Mouse (Mus musculus): ENCODE results near the gene Rtp2. TPM values are rescaled to one million over a fixed set of nuclear protein-coding genes. Genes with fewer than 3 reads are reported as not detected.

Gene Rtp2
- not detected in 2 replicates for polyA plus RNA-seq (2014; fragmentation: Nextera tagmentation; extraction: Ambion mirVana)

- no peaks in the 10 kb centered on the region for H3K27me3 ChIP-seq (ENCODE audit: insufficient read depth, low read length)
- ATAC-seq (ENCODE audit: insufficient read depth) (no peak), DNase-seq (no peak)
- H3K27ac ChIP-seq (ENCODE audit: low read depth), result no peak within 1 kb of the TSS
- H3K9me3 ChIP-seq (ENCODE audit: low read depth, low read length), result no peaks in the 10 kb centered on the region
- H3K36me3 ChIP-seq (ENCODE audit: insufficient read depth), result no peaks in the 10 kb centered on the region
- no peaks in the 10 kb centered on the region for H3K4me1 ChIP-seq (ENCODE audit: insufficient read depth)
- no peak within 1 kb of the TSS for H3K4me3 ChIP-seq (ENCODE audit: low read depth, low read length)
- no peak within 1 kb of the TSS for H3K9ac ChIP-seq
- no peak for TF ChIP-seq CTCF (IDR thresholded peaks at IDR 0.05; ENCODE audit: low read depth)
- no peak within 1 kb of the TSS for H3K4me2 ChIP-seq
- WGBS, result 76% methylated on average over 11 of the region's 11 CpGs
Observed at GRCm38 (mm10) chr16:23932294-23932693, at the start of gene Rtp2. Rtp2 (minus strand) TSS chr16:23932394.

DNA sequence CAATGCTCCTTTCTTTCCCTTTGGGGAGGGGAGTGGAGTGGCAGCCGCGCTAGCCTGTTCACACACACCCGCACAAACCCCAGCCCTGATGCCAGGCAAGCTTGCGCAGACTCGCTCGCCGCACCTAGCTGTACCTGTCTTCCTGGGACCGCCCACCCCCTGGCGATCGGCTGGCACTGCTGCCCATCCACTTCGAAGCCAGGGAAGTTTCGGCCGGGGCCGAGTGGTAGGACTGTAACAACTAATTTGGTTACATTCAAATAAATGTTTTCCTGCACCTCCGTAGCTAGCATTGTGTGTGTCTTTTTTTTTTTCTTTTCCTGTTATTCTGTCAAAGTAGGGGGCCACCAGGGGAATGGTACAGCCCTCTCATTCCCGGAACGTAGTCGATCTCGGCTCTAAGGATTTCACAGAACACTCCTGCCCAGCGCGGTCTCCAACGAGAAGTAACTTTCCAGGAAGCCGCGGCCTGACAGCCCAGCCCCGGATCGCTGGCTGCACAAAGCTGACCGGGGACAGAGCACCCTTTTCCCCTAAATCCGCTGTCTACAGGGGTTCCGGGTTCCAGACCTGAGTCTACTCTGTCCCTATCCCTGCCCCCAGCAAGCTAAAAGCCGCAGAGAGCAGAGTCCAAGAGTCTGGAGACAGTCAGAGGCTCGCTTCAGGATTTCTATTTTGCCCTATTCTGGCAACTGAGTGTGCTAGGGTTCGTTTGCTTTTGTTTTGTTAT lies 49.0 kb upstream of the Rtp2 start:
- Histone ChIP-seq H3K27me3 (ENCODE audit: insufficient read depth, low read length) (peaks cover 36% of the 10 kb centered on the region), H3K27ac (ENCODE audit: low read depth) (no peak overlapping the region), H3K9me3 (ENCODE audit: low read depth, low read length) (no peaks in the 10 kb centered on the region), H3K4me1 (ENCODE audit: insufficient read depth) (peaks cover 4% of the 10 kb centered on the region; the same call in 1 of the 2 replicates), H3K4me3 (ENCODE audit: low read depth, low read length) (peak overlapping the region; percentile 40), H3K4me2 (peak overlapping the region; percentile 93), H3K36me3 (ENCODE audit: insufficient read depth) (no peaks in the 10 kb centered on the region), H3K9ac (peak overlapping the region; percentile 49)
- TF ChIP-seq CTCF (IDR thresholded peaks at IDR 0.05; ENCODE audit: low read depth), result no peak
- 2% methylated on average over 32 of the region's 32 CpGs for WGBS
- DNase-seq (peak; percentile 65), ATAC-seq (ENCODE audit: insufficient read depth) (no peak)

GRCm38 (mm10) chr16:23980201-23980870 lies 48.1 kb upstream of the Rtp2 start:
- WGBS, result 8% methylated on average over 11 of the region's 11 CpGs
- Histone ChIP-seq H3K36me3 (ENCODE audit: insufficient read depth) (no peaks in the 10 kb centered on the region), H3K9me3 (ENCODE audit: low read depth, low read length) (no peaks in the 10 kb centered on the region), H3K9ac (no peak overlapping the region; the same call in 1 of the 2 replicates), H3K4me3 (ENCODE audit: low read depth, low read length) (peak overlapping the region; percentile 40), H3K4me1 (ENCODE audit: insufficient read depth) (peaks cover 4% of the 10 kb centered on the region; the same call in 1 of the 2 replicates), H3K27me3 (ENCODE audit: insufficient read depth, low read length) (peaks cover 29% of the 10 kb centered on the region), H3K27ac (ENCODE audit: low read depth) (no peak overlapping the region), H3K4me2 (peak overlapping the region; percentile 93)
- no peak for TF ChIP-seq CTCF (IDR thresholded peaks at IDR 0.05; ENCODE audit: low read depth)
- ATAC-seq (ENCODE audit: insufficient read depth) (no peak), DNase-seq (no peak)

DNA sequence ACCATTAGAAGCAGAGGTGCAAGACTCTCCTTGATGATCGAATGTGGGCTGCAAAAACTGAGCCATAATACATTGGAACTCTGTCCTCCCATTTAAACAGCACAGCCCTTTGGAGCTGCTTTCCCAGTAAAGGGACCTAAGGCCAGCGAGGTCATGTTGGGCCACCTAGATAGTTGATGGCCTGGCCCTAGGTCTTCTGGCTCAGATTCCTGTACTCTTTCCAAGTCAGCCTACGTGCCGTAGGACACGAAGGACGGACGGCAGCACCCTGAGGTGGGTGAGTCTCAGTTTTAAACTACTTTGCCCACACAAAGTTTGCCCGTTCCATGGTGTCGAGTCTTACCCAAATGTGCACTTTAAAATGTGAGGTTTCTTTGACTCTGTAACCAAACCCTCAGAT lies 47.3 kb upstream of the Rtp2 start:
- 87% methylated on average over 9 of the region's 9 CpGs for WGBS
- no peak for TF ChIP-seq CTCF (IDR thresholded peaks at IDR 0.05; ENCODE audit: low read depth)
- no peak for ATAC-seq (ENCODE audit: insufficient read depth)

GRCm38 (mm10) chr16:23978495-23978894 lies 46.3 kb upstream of the Rtp2 start:
- WGBS, result 75% methylated on average over 4 of the region's 4 CpGs
- no peak overlapping the region for H3K9ac ChIP-seq

More for the DNA sequence above, 47.3 kb upstream of the Rtp2 start:
- no peak overlapping the region for H3K4me2 ChIP-seq
- H3K9me3 ChIP-seq (ENCODE audit: low read depth, low read length), result no peaks in the 10 kb centered on the region
- no peaks in the 10 kb centered on the region for H3K36me3 ChIP-seq (ENCODE audit: insufficient read depth)
- H3K27me3 ChIP-seq (ENCODE audit: insufficient read depth, low read length), result peaks cover 29% of the 10 kb centered on the region
- H3K4me3 ChIP-seq (ENCODE audit: low read depth, low read length), result no peak overlapping the region
- H3K27ac ChIP-seq (ENCODE audit: low read depth), result no peak overlapping the region
- no peak overlapping the region for H3K9ac ChIP-seq
- DNase-seq, result no peak
- no peaks in the 10 kb centered on the region for H3K4me1 ChIP-seq (ENCODE audit: insufficient read depth)

DNA sequence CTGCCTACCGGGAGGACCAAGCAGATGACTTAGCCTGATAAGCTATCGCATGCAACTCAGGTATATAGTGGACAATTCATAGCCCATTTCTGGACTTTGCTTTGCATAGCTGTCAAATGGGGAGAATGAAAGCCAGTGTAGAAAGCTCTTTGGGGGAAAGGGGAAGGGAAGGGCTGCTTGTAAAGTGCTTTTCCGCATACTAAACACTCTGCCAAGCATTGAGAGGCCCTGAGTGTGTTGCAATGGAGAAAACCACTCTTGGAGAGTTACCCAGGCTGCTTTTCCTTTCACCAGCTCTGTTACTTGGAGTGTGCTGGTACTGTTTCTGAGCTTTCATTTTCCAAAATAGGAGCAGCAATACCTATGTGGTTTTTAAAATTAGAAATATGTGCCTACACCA lies 45.5 kb upstream of the Rtp2 start:
- H3K27ac ChIP-seq (ENCODE audit: low read depth), result no peak overlapping the region
- H3K27me3 ChIP-seq (ENCODE audit: insufficient read depth, low read length), result peaks cover 29% of the 10 kb centered on the region
- 0 out of 2 replicates have a peak, but pooled peaks cover 2% of the 10 kb centered on the region for H3K36me3 ChIP-seq (ENCODE audit: insufficient read depth)
- H3K9me3 ChIP-seq (ENCODE audit: low read depth, low read length), result no peaks in the 10 kb centered on the region
- TF ChIP-seq CTCF (IDR thresholded peaks at IDR 0.05; ENCODE audit: low read depth), result no peak
- no peak overlapping the region for H3K9ac ChIP-seq
- WGBS, result 81% methylated on average over 3 of the region's 3 CpGs
- DNase-seq, result no peak
- H3K4me3 ChIP-seq (ENCODE audit: low read depth, low read length), result no peak overlapping the region
- no peak overlapping the region for H3K4me2 ChIP-seq
- ATAC-seq (ENCODE audit: insufficient read depth), result no peak
- H3K4me1 ChIP-seq (ENCODE audit: insufficient read depth), result no peaks in the 10 kb centered on the region

More at GRCm38 (mm10) chr16:23978495-23978894, 46.3 kb upstream of the Rtp2 start:
- no peak for TF ChIP-seq CTCF (IDR thresholded peaks at IDR 0.05; ENCODE audit: low read depth)
- ATAC-seq (ENCODE audit: insufficient read depth), result no peak
- Histone ChIP-seq H3K36me3 (ENCODE audit: insufficient read depth) (0 out of 2 replicates have a peak, but pooled peaks cover 2% of the 10 kb centered on the region), H3K4me1 (ENCODE audit: insufficient read depth) (no peaks in the 10 kb centered on the region), H3K27me3 (ENCODE audit: insufficient read depth, low read length) (peaks cover 29% of the 10 kb centered on the region), H3K9me3 (ENCODE audit: low read depth, low read length) (no peaks in the 10 kb centered on the region), H3K4me2 (no peak overlapping the region), H3K4me3 (ENCODE audit: low read depth, low read length) (no peak overlapping the region), H3K27ac (ENCODE audit: low read depth) (no peak overlapping the region)
- DNase-seq, result no peak

DNA sequence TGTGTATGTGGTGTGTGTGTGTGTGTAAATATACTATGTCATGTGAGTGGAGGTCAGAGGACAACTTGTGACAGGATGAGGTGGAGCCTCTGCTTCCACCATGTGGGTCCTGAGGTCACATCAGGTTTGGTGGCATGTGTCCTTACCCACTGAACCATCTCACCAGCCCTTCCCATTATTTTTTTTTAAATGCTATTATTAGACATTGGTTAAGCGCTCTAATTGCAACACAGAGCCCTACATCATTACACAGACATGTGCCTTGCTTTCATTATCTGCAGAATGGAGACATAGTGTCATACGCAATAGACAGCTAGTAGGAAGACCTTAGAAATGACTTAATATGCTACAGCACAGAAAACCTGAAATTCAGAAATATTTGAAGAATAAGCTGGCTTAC lies 44.0 kb upstream of the Rtp2 start:
- H3K27me3 ChIP-seq (ENCODE audit: insufficient read depth, low read length), result peaks cover 21% of the 10 kb centered on the region
- H3K4me3 ChIP-seq (ENCODE audit: low read depth, low read length), result no peak overlapping the region
- ATAC-seq (ENCODE audit: insufficient read depth) (no peak), DNase-seq (no peak)
- H3K4me2 ChIP-seq, result no peak overlapping the region
- no peak overlapping the region for H3K27ac ChIP-seq (ENCODE audit: low read depth)
- WGBS, result 96% methylated on average over 2 of the region's 2 CpGs
- no peaks in the 10 kb centered on the region for H3K9me3 ChIP-seq (ENCODE audit: low read depth, low read length)
- TF ChIP-seq CTCF (IDR thresholded peaks at IDR 0.05; ENCODE audit: low read depth), result no peak
- 0 out of 2 replicates have a peak, but pooled peaks cover 2% of the 10 kb centered on the region for H3K36me3 ChIP-seq (ENCODE audit: insufficient read depth)
- H3K4me1 ChIP-seq (ENCODE audit: insufficient read depth), result no peaks in the 10 kb centered on the region
- no peak overlapping the region for H3K9ac ChIP-seq
